In the genomic region with DNA sequence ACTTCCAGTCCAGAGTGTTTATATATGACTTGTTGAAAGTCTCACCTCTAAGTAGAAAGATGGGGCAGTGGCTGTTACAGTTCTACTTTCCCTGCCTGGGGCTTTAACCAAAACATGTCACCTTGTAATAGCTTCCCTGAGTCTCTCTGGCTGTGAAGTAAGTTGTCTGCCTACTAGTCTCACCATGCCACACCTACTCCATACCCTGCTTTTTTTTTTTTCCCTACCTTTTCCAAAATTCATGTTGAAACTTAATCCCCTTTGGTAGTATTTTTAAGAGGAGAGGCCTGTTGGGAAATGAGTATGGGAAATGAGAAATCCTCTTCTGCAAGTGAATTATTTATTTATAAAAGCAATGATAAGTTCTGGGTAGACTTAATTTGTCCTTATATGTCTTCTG, we compare ENCODE assay signal across 25 mouse cellular contexts.
DNase-seq lines count a peak whose midpoint lies in the region; ATAC-seq lines count a peak whose summit lies in the region.
"Had no signal": no experiment of that assay in that cellular context is flagged by ENCODE, and none has a peak within 500 bp of the region (broad histone marks: within the 10 kb centered on the region; RNA-seq: fewer than 3 reads in every experiment).

No protein-coding gene starts in this region.

- H3K4me1 ChIP-seq in forebrain, embryonic 14.5 days (ENCODE audit: control insufficient read depth, insufficient read depth, low read length), result no peaks in the 10 kb centered on the region
- peaks cover 7% of the 10 kb centered on the region for H3K4me1 ChIP-seq in forebrain, embryonic 10.5 days
- H3K4me1 ChIP-seq: embryonic facial prominence, embryonic 13.5 days; embryonic facial prominence, embryonic 15.5 days had no signal

- 0 out of 2 replicates have a peak, but pooled peaks have one; percentile 10 for ATAC-seq in forebrain, embryonic 14.5 days
- ATAC-seq: activated CD4-positive, CD25-positive, alpha-beta regulatory T cell, adult 4 months; CD4-positive, CD25-positive, alpha-beta regulatory T cell, adult 4 months; forebrain, postnatal 0 days; Patski had no signal

- H3K36me3 ChIP-seq in forebrain, embryonic 14.5 days (ENCODE audit: control insufficient read depth, insufficient read depth, low read length), result no peaks in the 10 kb centered on the region
- H3K36me3 ChIP-seq in forebrain, embryonic 10.5 days (replicated peaks), result no peaks in the 10 kb centered on the region
- H3K36me3 ChIP-seq: embryonic facial prominence, embryonic 13.5 days; embryonic facial prominence, embryonic 15.5 days; G1E had no signal

- H3K9ac ChIP-seq in forebrain, embryonic 14.5 days (ENCODE audit: low read length), result no peak overlapping the region
- H3K9ac ChIP-seq: embryonic facial prominence, embryonic 13.5 days; embryonic facial prominence, embryonic 15.5 days; forebrain, embryonic 13.5 days; forebrain, postnatal 0 days had no signal

- no peak overlapping the region for H3K27ac ChIP-seq in forebrain, embryonic 14.5 days (ENCODE audit: low read depth, low read length)
- no peak overlapping the region for H3K27ac ChIP-seq in forebrain, embryonic 10.5 days
- H3K27ac ChIP-seq: embryonic facial prominence, embryonic 13.5 days; embryonic facial prominence, embryonic 15.5 days; forebrain, embryonic 13.5 days had no signal

- no peaks in the 10 kb centered on the region for H3K27me3 ChIP-seq in forebrain, embryonic 14.5 days (replicated peaks; ENCODE audit: control insufficient read depth, insufficient read depth, low read length)
- H3K27me3 ChIP-seq in forebrain, embryonic 10.5 days (ENCODE audit: poor library complexity, severe bottlenecking), result no peaks in the 10 kb centered on the region
- H3K27me3 ChIP-seq: CH12.LX; embryonic facial prominence, embryonic 13.5 days; embryonic facial prominence, embryonic 15.5 days; forebrain, embryonic 13.5 days; Patski had no signal

- DNase-seq in forebrain, embryonic 14.5 days (ENCODE audit: low spot score), result no peak
- no peak for DNase-seq in forebrain, embryonic 10.5 days (ENCODE audit: extremely low spot score, low spot score)
- DNase-seq in heart, adult 11 months, result peak; percentile 9
- no peak for DNase-seq in heart, postnatal 10 days
- DNase-seq in adrenal gland, postnatal 4 days (ENCODE audit: low spot score in 2 of 2), result no peak
- DNase-seq: adrenal gland, adult 8-10 months; adrenal gland, postnatal 14 days; adrenal gland, postnatal 36 days; B cell, adult 2 months; cerebellum, adult 11 months; cerebellum, adult 18-20 months; cerebellum, adult 8-10 months; cerebellum, adult 9-11 months; cerebellum, postnatal 36 days; embryo, embryonic 11 days had no signal

- no peak overlapping the region for H3K4me3 ChIP-seq in forebrain, embryonic 14.5 days (ENCODE audit: low read depth, low read length)
- H3K4me3 ChIP-seq in forebrain, embryonic 10.5 days, result no peak overlapping the region
- H3K4me3 ChIP-seq: embryonic facial prominence, embryonic 13.5 days; embryonic facial prominence, embryonic 15.5 days; erythroblast, embryonic 14.5 days; forebrain, embryonic 13.5 days had no signal

- H3K4me2 ChIP-seq in forebrain, embryonic 14.5 days (ENCODE audit: low read length), result no peak overlapping the region
- H3K4me2 ChIP-seq: embryonic facial prominence, embryonic 13.5 days; embryonic facial prominence, embryonic 15.5 days; forebrain, embryonic 13.5 days had no signal

- H3K9me3 ChIP-seq in forebrain, embryonic 14.5 days (replicated peaks; ENCODE audit: control insufficient read depth, low read length), result no peaks in the 10 kb centered on the region
- H3K9me3 ChIP-seq in forebrain, embryonic 10.5 days, result no peaks in the 10 kb centered on the region
- H3K9me3 ChIP-seq: embryonic facial prominence, embryonic 13.5 days; embryonic facial prominence, embryonic 15.5 days; forebrain, embryonic 13.5 days; G1E had no signal

- intact Hi-C loops in heart, postnatal 10 days (cut with DNase I), result no loop called here
